In genomic region chr17:87264054-87264830, GRCm38 (mm10) we compare ENCODE assay signal across 8 mouse cellular contexts. TPM values are rescaled to one million over a fixed set of nuclear protein-coding genes. Genes with fewer than 3 reads are reported as not detected.
A peak's percentile ranks its signal among the peaks of the same experiment; 100 is the strongest.
DNase-seq lines count a peak whose midpoint lies in the region; ATAC-seq lines count a peak whose summit lies in the region.

No protein-coding gene starts in this region.

- H3K4me1 ChIP-seq in heart, embryonic 15.5 days (replicated peaks): peaks cover 14% of the 10 kb centered on the region
- peaks cover 23% of the 10 kb centered on the region for H3K4me1 ChIP-seq in hindbrain, embryonic 10.5 days (replicated peaks)

- H3K9ac ChIP-seq in heart, embryonic 15.5 days: no peak overlapping the region

- DNase-seq in heart, postnatal 4 days: no peak
- peak; percentile 36 for DNase-seq in adrenal gland, postnatal 14 days
- DNase-seq in hindbrain, embryonic 10.5 days (ENCODE audit: low spot score): no peak
- DNase-seq in left cerebral cortex, adult 11 months (ENCODE audit: low spot score): no peak
- no peak for DNase-seq in right cerebral cortex, postnatal 4 days
- no peak for DNase-seq in adipocyte (ENCODE audit: low spot score)

- peak overlapping the region; percentile 89 for H3K4me2 ChIP-seq in heart, embryonic 15.5 days

- H3K9me3 ChIP-seq in heart, embryonic 15.5 days (replicated peaks): no peaks in the 10 kb centered on the region
- H3K9me3 ChIP-seq in hindbrain, embryonic 10.5 days: peaks cover 16% of the 10 kb centered on the region; the same call in 1 of the 2 replicates

- H3K27me3 ChIP-seq in heart, embryonic 15.5 days: no peaks in the 10 kb centered on the region
- peaks cover 10% of the 10 kb centered on the region; the same call in 1 of the 2 replicates for H3K27me3 ChIP-seq in hindbrain, embryonic 10.5 days (ENCODE audit: insufficient read depth, poor library complexity, severe bottlenecking)

- H3K36me3 ChIP-seq in heart, embryonic 15.5 days: peaks cover 21% of the 10 kb centered on the region
- peaks cover 53% of the 10 kb centered on the region for H3K36me3 ChIP-seq in hindbrain, embryonic 10.5 days
- H3K36me3 ChIP-seq in macrophage (ENCODE audit: inconsistent target): peaks cover 10% of the 10 kb centered on the region; the same call in 1 of the 2 replicates

- 77% methylated on average over 11 of the region's 11 CpGs for WGBS in heart, embryonic 15.5 days
- WGBS in hindbrain, embryonic 10.5 days: 96% methylated on average over 11 of the region's 11 CpGs
- 43% methylated on average over 11 of the region's 11 CpGs for WGBS in macrophage (ENCODE audit: missing documents)

- ATAC-seq in heart, embryonic 15.5 days (replicated peaks; ENCODE audit: insufficient number of reproducible peaks, insufficient read depth, low FRiP score, low read depth): 0 out of 2 replicates have a peak, but pooled peaks have one; percentile 10

- peak overlapping the region; percentile 49 for H3K27ac ChIP-seq in heart, embryonic 15.5 days
- H3K27ac ChIP-seq in hindbrain, embryonic 10.5 days: no peak overlapping the region; the same call in 1 of the 2 replicates
- peak overlapping the region; percentile 77 for H3K27ac ChIP-seq in macrophage

- H3K4me3 ChIP-seq in heart, embryonic 15.5 days: peak overlapping the region; percentile 91
- H3K4me3 ChIP-seq in hindbrain, embryonic 10.5 days: peak overlapping the region; percentile 91
- peak overlapping the region; percentile 75 for H3K4me3 ChIP-seq in macrophage (ENCODE audit: inconsistent target)

- peaks cover 64% of the 10 kb centered on the region for H3K79me2 ChIP-seq in macrophage (ENCODE audit: inconsistent target)

RNA-seq across cellular contexts. Expression of gene Mcfd2, which starts 1.5 kb away (rescaled TPM):
- polyA plus RNA-seq in heart, embryonic 15.5 days (2015; fragmentation: Nextera tagmentation; extraction: Ambion mirVana): 77.6 and 88.6 TPM in 2 replicates
- total RNA-seq in heart, postnatal 4 days (2021): 10 to 100 TPM; 37.4 to 41.8 TPM
- total RNA-seq in adrenal gland, postnatal 14 days (2021): 167 and 183 TPM in 2 replicates
- polyA plus RNA-seq in hindbrain, embryonic 10.5 days (2016; fragmentation: Nextera tagmentation; extraction: Ambion mirVana): 70.1 and 73.3 TPM in 2 replicates
- total RNA-seq in macrophage (2018; cell fraction: chromatin; rRNA removed): 100 to 1,000 TPM in 5 of 26 experiments, 10 to 100 TPM in 21; 25.7 to 173 (median 52.5) TPM
- total RNA-seq in macrophage (2018; cell fraction: cytosol; rRNA removed): 100 to 1,000 TPM; 132 to 231 (median 175) TPM
- 100 to 1,000 TPM in 19 of 26 experiments, 10 to 100 TPM in 7; 31.8 to 178 (median 121) TPM for total RNA-seq in macrophage (2018; cell fraction: nucleus; rRNA removed)
- 156 to 279 TPM (median 184 TPM) in 3 replicates for polyA plus RNA-seq in macrophage (2018)

RNA-seq across cellular contexts. Expression of gene Ttc7, which starts 18.4 kb away (rescaled TPM):
- polyA plus RNA-seq in heart, embryonic 15.5 days (2015; fragmentation: Nextera tagmentation; extraction: Ambion mirVana): 2.8 and 7.1 TPM in 2 replicates
- 1 to 10 TPM; 5.5 TPM for total RNA-seq in heart, postnatal 4 days (2021)
- total RNA-seq in adrenal gland, postnatal 14 days (2021): 13.2 TPM in 2 replicates
- polyA plus RNA-seq in hindbrain, embryonic 10.5 days (2016; fragmentation: Nextera tagmentation; extraction: Ambion mirVana): 4.7 and 4.8 TPM in 2 replicates
- 100 to 1,000 TPM in 8 of 26 experiments, 10 to 100 TPM in 18; 23.2 to 147 (median 72.3) TPM for total RNA-seq in macrophage (2018; cell fraction: chromatin; rRNA removed)
- 100 to 1,000 TPM in 5 of 26 experiments, 10 to 100 TPM in 21; 52.8 to 109 (median 71.9) TPM for total RNA-seq in macrophage (2018; cell fraction: cytosol; rRNA removed)
- 100 to 1,000 TPM in 6 of 26 experiments, 10 to 100 TPM in 20; 39.5 to 126 (median 74.2) TPM for total RNA-seq in macrophage (2018; cell fraction: nucleus; rRNA removed)
- 61.6 to 83.0 TPM (median 63.6 TPM) in 3 replicates for polyA plus RNA-seq in macrophage (2018)
